Mouse (Mus musculus) small intestine, adult 2 months (tissue): ENCODE measurements at regions not wholly inside any gene's neighbourhood (a gene's known extent, or its start where the extent isn't known, plus 50 kb on each side); places are given as distances from the start of the nearest gene placed in this dataset.

Source experiments
- CTCF ChIP-seq: fragments of 200-500 bp; IDR thresholded peaks from 2 replicates; pipeline ENCODE4 v1.5.1; 2012; ENCODE audit warnings: low read depth, mild to moderate bottlenecking, control low read depth, inconsistent platforms, low read length, moderate library complexity, mixed read lengths; ENCODE audit not compliant: insufficient replicate concordance, insufficient read length; ENCODE audit errors: extremely low read depth
- POLR2A ChIP-seq: fragments of 200-500 bp; IDR thresholded peaks from 2 replicates; pipeline ENCODE4 v1.6.1; 2012; ENCODE audit warnings: low read depth, mild to moderate bottlenecking, control low read depth, inconsistent platforms, low read length, moderate library complexity

DNA sequence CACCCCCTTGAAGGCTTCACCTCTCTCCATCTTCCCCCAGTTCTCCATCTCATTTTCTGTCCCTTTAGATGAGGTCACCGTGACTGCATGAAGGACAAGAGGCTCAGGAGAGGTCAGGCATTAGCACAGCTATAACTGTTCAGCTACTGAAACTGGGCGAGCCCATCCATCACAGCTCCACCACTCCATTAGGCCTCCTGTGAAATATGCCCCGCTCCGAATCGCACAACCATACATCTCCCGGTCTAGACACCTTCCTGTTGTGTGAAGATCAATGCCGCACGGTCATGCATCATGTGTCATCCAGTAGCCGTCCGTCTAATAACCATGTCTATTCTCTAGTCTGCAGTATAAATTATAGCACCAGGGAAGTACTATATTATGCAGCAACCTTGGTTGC, 301.2 kb downstream of the Gm45692 start:
- no peak for TF ChIP-seq POLR2A
- TF ChIP-seq CTCF: no peak
